Mouse (Mus musculus): ENCODE results near the gene Atp6v1e1. TPM values are rescaled to one million over a fixed set of nuclear protein-coding genes. Genes with fewer than 3 reads are reported as not detected.

Atp6v1e1 gene
- polyA plus RNA-seq, 1 experiment from 2014 or later = 130 TPM

- ATAC-seq (replicated peaks; ENCODE audit: insufficient number of reproducible peaks, insufficient read depth, low FRiP score, low read depth) = no peak
- WGBS = 89% methylated on average over 2 of the region's 2 CpGs
Measured at GRCm38 (mm10) chr6:120761151-120761550, 61.4 kb downstream of the Atp6v1e1 start.

GRCm38 (mm10) chr6:120746416-120746815, 76.2 kb downstream of the Atp6v1e1 start:
- no peak for ATAC-seq (replicated peaks; ENCODE audit: insufficient number of reproducible peaks, insufficient read depth, low FRiP score, low read depth)
- Histone ChIP-seq H3K27ac (no peak overlapping the region), H3K27me3 (no peaks in the 10 kb centered on the region), H3K4me2 (no peak overlapping the region), H3K4me3 (no peak overlapping the region), H3K36me3 (no peaks in the 10 kb centered on the region), H3K9ac (no peak overlapping the region), H3K4me1 (replicated peaks) (no peaks in the 10 kb centered on the region), H3K9me3 (replicated peaks) (no peaks in the 10 kb centered on the region)
- WGBS = 90% methylated on average over 2 of the region's 2 CpGs

More at GRCm38 (mm10) chr6:120761151-120761550, 61.4 kb downstream of the Atp6v1e1 start:
- H3K36me3 ChIP-seq = no peaks in the 10 kb centered on the region
- H3K9ac ChIP-seq = no peak overlapping the region
- no peaks in the 10 kb centered on the region for H3K4me1 ChIP-seq (replicated peaks)
- H3K4me2 ChIP-seq = no peak overlapping the region
- H3K9me3 ChIP-seq (replicated peaks) = no peaks in the 10 kb centered on the region
- no peaks in the 10 kb centered on the region for H3K27me3 ChIP-seq
- H3K27ac ChIP-seq = no peak overlapping the region
- no peak overlapping the region for H3K4me3 ChIP-seq

Small RNA genes lying within 50 kb of the gene (microRNA-seq; reads per million reads assigned to microRNA genes)
- gene Gm25193 = not detected

Other genes with a start within 250 kb of the Atp6v1e1 start
- 1.1 and 1.2 TPM in 2 replicates for gene Cecr2, start 156.4 kb downstream of the Atp6v1e1 start, polyA plus RNA-seq (2015; fragmentation: Nextera tagmentation; extraction: Ambion mirVana)
- gene Slc25a18, start 49.2 kb downstream of the Atp6v1e1 start, polyA plus RNA-seq (2015; fragmentation: Nextera tagmentation; extraction: Ambion mirVana) = 0.09 and 0.16 TPM in 2 replicates
- gene Bcl2l13, start 13.4 kb upstream of the Atp6v1e1 start, polyA plus RNA-seq (2015; fragmentation: Nextera tagmentation; extraction: Ambion mirVana) = 25.9 and 29.5 TPM in 2 replicates
- 5.6 and 11.9 TPM in 2 replicates for gene Bid, start 94.1 kb upstream of the Atp6v1e1 start, polyA plus RNA-seq (2015; fragmentation: Nextera tagmentation; extraction: Ambion mirVana)